Mouse (Mus musculus): ENCODE measurements around the gene Wars2. TPM values are rescaled to one million over a fixed set of nuclear protein-coding genes. Genes with fewer than 3 reads are reported as not detected.

Gene Wars2
- polyA plus RNA-seq, 1 experiment from 2014 or later = 4.9 TPM

DNA sequence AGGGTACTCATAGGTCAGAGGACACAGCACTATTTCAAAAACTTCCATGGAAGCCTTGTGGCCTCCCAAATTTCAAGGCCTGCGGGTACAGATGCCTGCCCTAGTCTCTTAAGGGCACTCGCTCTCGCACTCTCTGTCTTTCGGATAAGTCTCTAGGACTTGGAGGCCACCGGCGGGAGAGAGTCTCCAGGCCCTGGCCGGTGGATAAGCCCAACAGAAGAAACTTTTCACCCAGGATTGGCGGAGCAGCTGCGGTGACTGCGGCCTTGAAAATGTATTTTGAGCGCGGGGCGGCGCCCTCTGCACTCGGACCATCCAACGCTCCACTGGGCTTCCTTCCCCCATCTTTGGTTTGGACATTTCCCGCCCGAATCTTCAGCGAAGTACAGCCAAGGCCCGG is 115.9 kb downstream of the Wars2 start:
- ATAC-seq = peak; percentile 19; the same call in 1 of the 2 replicates
- H3K27me3 ChIP-seq (replicated peaks; ENCODE audit: control insufficient read depth, insufficient read depth, low read length) = peaks cover 60% of the 10 kb centered on the region
- H3K4me1 ChIP-seq (ENCODE audit: control insufficient read depth, insufficient read depth, low read depth, low read length) = peaks cover 9% of the 10 kb centered on the region
- H3K27ac ChIP-seq (ENCODE audit: low read depth, low read length) = no peak overlapping the region
- no peak overlapping the region for H3K4me3 ChIP-seq (ENCODE audit: low read length)
- H3K9me3 ChIP-seq (ENCODE audit: control insufficient read depth, low read length) = peaks cover 6% of the 10 kb centered on the region
- no peaks in the 10 kb centered on the region for H3K36me3 ChIP-seq (ENCODE audit: control insufficient read depth, insufficient read depth, low read length)
- H3K9ac ChIP-seq (ENCODE audit: low read depth, low read length) = no peak overlapping the region
- H3K4me2 ChIP-seq (ENCODE audit: low read length) = no peak overlapping the region
- 0% methylated on average over 20 of the region's 20 CpGs for WGBS

DNA sequence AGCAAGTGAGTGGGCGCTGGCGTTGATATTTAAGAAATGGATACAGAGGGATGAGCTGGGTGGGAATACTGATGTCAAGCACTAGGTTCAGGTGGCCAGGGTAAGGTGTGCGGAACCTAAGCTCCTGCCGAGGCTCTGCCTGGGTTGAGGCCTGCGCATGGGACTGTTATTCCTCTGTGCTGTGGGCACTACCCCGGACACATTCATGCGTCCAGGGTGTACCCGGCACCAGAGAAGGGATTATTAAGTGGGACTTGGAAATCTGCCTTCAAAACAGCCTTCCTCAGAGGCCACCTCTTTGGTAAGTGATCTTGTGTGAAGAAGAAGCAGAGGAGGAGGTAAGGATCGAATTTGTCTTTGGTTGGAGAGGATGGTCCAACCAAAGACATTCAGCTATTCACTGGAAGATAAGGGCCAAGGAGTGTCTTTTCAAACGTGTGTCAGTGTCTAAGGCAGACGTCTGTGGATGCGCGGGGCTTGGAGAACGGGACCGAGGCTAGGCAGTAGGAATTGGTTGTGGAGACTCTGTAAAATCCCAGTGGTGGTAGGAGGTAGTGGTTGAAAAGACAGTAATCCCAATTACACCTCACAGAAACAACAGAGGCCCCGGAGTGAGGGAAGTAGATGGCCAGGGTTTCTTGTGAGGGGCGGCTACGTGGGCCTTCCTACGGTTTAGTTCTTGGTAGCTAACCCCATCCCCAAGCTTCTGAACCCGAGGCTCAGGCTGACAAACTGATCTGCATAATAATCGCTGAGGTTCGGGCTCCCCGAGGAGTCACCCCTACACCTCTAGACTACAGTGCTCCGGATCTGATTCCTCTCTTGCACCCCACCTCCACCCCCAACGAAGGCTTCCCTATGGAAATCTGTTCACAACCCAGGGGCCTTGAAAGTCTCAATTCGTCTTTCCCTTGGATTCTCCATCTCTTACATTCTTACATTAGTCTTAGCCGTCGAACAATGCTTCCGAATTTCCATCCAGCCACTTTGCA is 117.0 kb downstream of the Wars2 start:
- Histone ChIP-seq H3K9me3 (ENCODE audit: control insufficient read depth, low read length) (peaks cover 6% of the 10 kb centered on the region), H3K36me3 (ENCODE audit: control insufficient read depth, insufficient read depth, low read length) (no peaks in the 10 kb centered on the region), H3K4me3 (ENCODE audit: low read length) (no peak overlapping the region), H3K4me1 (ENCODE audit: control insufficient read depth, insufficient read depth, low read depth, low read length) (peaks cover 9% of the 10 kb centered on the region), H3K27ac (ENCODE audit: low read depth, low read length) (no peak overlapping the region), H3K27me3 (replicated peaks; ENCODE audit: control insufficient read depth, insufficient read depth, low read length) (peaks cover 66% of the 10 kb centered on the region), H3K4me2 (ENCODE audit: low read length) (no peak overlapping the region), H3K9ac (ENCODE audit: low read depth, low read length) (no peak overlapping the region)
- ATAC-seq = no peak
- 3% methylated on average over 29 of the region's 29 CpGs for WGBS

- no peak for ATAC-seq
- no peak overlapping the region for H3K4me3 ChIP-seq (ENCODE audit: low read length)
- no peak overlapping the region for H3K9ac ChIP-seq (ENCODE audit: low read depth, low read length)
- H3K27me3 ChIP-seq (replicated peaks; ENCODE audit: control insufficient read depth, insufficient read depth, low read length) = peaks cover 75% of the 10 kb centered on the region
- WGBS = 10% methylated on average over 6 of the region's 6 CpGs
- H3K9me3 ChIP-seq (ENCODE audit: control insufficient read depth, low read length) = peaks cover 4% of the 10 kb centered on the region
- H3K4me1 ChIP-seq (ENCODE audit: control insufficient read depth, insufficient read depth, low read depth, low read length) = no peaks in the 10 kb centered on the region
- H3K27ac ChIP-seq (ENCODE audit: low read depth, low read length) = no peak overlapping the region
- H3K4me2 ChIP-seq (ENCODE audit: low read length) = no peak overlapping the region
- no peaks in the 10 kb centered on the region for H3K36me3 ChIP-seq (ENCODE audit: control insufficient read depth, insufficient read depth, low read length)
Observed at GRCm38 (mm10) chr3:99259741-99260270, 118.9 kb downstream of the Wars2 start.

DNA sequence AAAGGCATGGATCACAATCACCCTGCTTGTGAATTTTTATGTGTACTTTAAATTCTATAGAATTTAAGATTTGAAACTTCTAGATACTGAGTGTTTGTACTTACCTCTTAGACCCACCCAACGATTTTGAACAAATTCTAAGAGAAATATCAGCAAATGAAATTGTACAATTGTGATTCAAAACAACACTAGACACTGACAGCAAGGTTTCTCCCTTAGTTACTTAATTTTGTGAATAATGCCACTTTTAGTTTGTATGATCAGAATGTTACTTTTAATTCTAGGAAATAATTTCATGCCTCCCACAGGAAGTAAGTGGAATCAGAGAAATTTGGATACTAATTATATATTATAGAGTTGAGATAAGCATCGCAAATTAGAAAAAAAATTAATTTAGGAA is 119.5 kb downstream of the Wars2 start:
- no peak for ATAC-seq
- H3K4me1 ChIP-seq (ENCODE audit: control insufficient read depth, insufficient read depth, low read depth, low read length) = no peaks in the 10 kb centered on the region
- peaks cover 79% of the 10 kb centered on the region for H3K27me3 ChIP-seq (replicated peaks; ENCODE audit: control insufficient read depth, insufficient read depth, low read length)
- no peak overlapping the region for H3K4me2 ChIP-seq (ENCODE audit: low read length)
- no peaks in the 10 kb centered on the region for H3K9me3 ChIP-seq (ENCODE audit: control insufficient read depth, low read length)
- H3K36me3 ChIP-seq (ENCODE audit: control insufficient read depth, insufficient read depth, low read length) = no peaks in the 10 kb centered on the region
- no peak overlapping the region for H3K27ac ChIP-seq (ENCODE audit: low read depth, low read length)
- H3K4me3 ChIP-seq (ENCODE audit: low read length) = no peak overlapping the region
- WGBS = 40% methylated on average over 2 of the region's 2 CpGs
- no peak overlapping the region for H3K9ac ChIP-seq (ENCODE audit: low read depth, low read length)

DNA sequence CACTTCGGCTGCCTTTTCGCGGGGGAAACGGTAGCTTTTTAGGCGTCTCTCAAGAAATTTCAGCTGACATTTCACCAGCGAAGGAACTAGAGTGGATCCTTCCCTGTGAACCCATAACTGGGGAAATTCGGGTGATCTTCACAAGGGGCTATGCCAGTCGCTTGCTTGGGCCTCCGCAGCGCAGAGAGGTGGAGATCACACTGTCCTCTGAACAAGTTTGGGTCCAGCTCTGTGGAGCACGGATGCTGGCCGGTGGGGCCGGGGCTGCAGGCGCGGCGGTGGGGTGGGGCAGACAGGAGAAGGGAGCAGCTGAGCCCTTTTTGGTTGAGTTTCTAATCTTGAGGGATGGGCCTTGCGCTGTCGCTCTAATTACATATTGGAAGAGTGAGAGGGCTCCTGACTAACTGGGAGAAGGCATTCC is 120.5 kb downstream of the Wars2 start:
- Histone ChIP-seq H3K4me1 (ENCODE audit: control insufficient read depth, insufficient read depth, low read depth, low read length) (no peaks in the 10 kb centered on the region), H3K36me3 (ENCODE audit: control insufficient read depth, insufficient read depth, low read length) (no peaks in the 10 kb centered on the region), H3K9me3 (ENCODE audit: control insufficient read depth, low read length) (no peaks in the 10 kb centered on the region), H3K4me3 (ENCODE audit: low read length) (no peak overlapping the region), H3K4me2 (ENCODE audit: low read length) (no peak overlapping the region), H3K27ac (ENCODE audit: low read depth, low read length) (no peak overlapping the region), H3K27me3 (replicated peaks; ENCODE audit: control insufficient read depth, insufficient read depth, low read length) (peaks cover 75% of the 10 kb centered on the region), H3K9ac (ENCODE audit: low read depth, low read length) (no peak overlapping the region)
- no peak for ATAC-seq
- WGBS = 2% methylated on average over 18 of the region's 18 CpGs

- Histone ChIP-seq H3K9me3 (ENCODE audit: control insufficient read depth, low read length) (no peaks in the 10 kb centered on the region), H3K27me3 (replicated peaks; ENCODE audit: control insufficient read depth, insufficient read depth, low read length) (peaks cover 69% of the 10 kb centered on the region), H3K9ac (ENCODE audit: low read depth, low read length) (no peak overlapping the region), H3K27ac (ENCODE audit: low read depth, low read length) (no peak overlapping the region), H3K4me1 (ENCODE audit: control insufficient read depth, insufficient read depth, low read depth, low read length) (no peaks in the 10 kb centered on the region), H3K36me3 (ENCODE audit: control insufficient read depth, insufficient read depth, low read length) (no peaks in the 10 kb centered on the region), H3K4me2 (ENCODE audit: low read length) (no peak overlapping the region), H3K4me3 (ENCODE audit: low read length) (no peak overlapping the region)
- 2% methylated on average over 2 of the region's 2 CpGs for WGBS
- no peak for ATAC-seq
Observed at GRCm38 (mm10) chr3:99261986-99262385, 121.1 kb downstream of the Wars2 start.

DNA sequence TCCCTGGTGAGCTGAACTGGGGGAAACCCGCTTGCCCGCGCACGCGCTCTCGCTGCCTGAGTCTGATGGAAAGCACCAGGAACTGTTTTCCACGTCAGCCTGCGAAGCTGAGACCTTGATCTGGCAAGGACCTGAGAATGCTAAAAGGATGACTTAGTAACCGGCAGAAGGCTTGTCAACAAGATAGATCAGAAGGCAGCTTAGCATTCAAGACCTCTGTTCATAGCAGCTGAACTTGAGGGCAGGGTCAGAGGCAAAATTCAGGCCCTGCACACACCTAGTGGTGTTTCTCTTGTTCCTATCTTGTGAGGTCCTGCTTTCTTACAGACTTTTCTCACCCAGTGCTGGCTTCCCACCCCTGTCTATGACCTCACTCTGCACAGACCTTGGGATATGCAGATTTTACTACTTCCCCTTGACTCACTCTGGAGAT is 122.6 kb downstream of the Wars2 start:
- no peak for ATAC-seq
- H3K27me3 ChIP-seq (replicated peaks; ENCODE audit: control insufficient read depth, insufficient read depth, low read length) = peaks cover 58% of the 10 kb centered on the region
- whole genome bisulfite sequencing = 15% methylated on average over 9 of the region's 9 CpGs

GRCm38 (mm10) chr3:99264695-99265094 is 123.8 kb downstream of the Wars2 start:
- H3K9me3 ChIP-seq (ENCODE audit: control insufficient read depth, low read length) = 0 out of 2 replicates have a peak, but pooled peaks cover 4% of the 10 kb centered on the region
- H3K9ac ChIP-seq (ENCODE audit: low read depth, low read length) = no peak overlapping the region
- H3K36me3 ChIP-seq (ENCODE audit: control insufficient read depth, insufficient read depth, low read length) = no peaks in the 10 kb centered on the region
- peaks cover 51% of the 10 kb centered on the region for H3K27me3 ChIP-seq (replicated peaks; ENCODE audit: control insufficient read depth, insufficient read depth, low read length)
- no peak overlapping the region for H3K4me2 ChIP-seq (ENCODE audit: low read length)
- no peak overlapping the region for H3K27ac ChIP-seq (ENCODE audit: low read depth, low read length)
- H3K4me1 ChIP-seq (ENCODE audit: control insufficient read depth, insufficient read depth, low read depth, low read length) = no peaks in the 10 kb centered on the region
- H3K4me3 ChIP-seq (ENCODE audit: low read length) = no peak overlapping the region
- 28% methylated on average over 7 of the region's 7 CpGs for WGBS
- no peak for ATAC-seq

More for the DNA sequence above, 122.6 kb downstream of the Wars2 start:
- Histone ChIP-seq H3K4me2 (ENCODE audit: low read length) (no peak overlapping the region), H3K27ac (ENCODE audit: low read depth, low read length) (no peak overlapping the region), H3K9ac (ENCODE audit: low read depth, low read length) (no peak overlapping the region), H3K4me1 (ENCODE audit: control insufficient read depth, insufficient read depth, low read depth, low read length) (no peaks in the 10 kb centered on the region), H3K9me3 (ENCODE audit: control insufficient read depth, low read length) (0 out of 2 replicates have a peak, but pooled peaks cover under 1% of the 10 kb centered on the region), H3K36me3 (ENCODE audit: control insufficient read depth, insufficient read depth, low read length) (no peaks in the 10 kb centered on the region), H3K4me3 (ENCODE audit: low read length) (no peak overlapping the region)

- Histone ChIP-seq H3K36me3 (ENCODE audit: control insufficient read depth, insufficient read depth, low read length) (no peaks in the 10 kb centered on the region), H3K9me3 (ENCODE audit: control insufficient read depth, low read length) (0 out of 2 replicates have a peak, but pooled peaks cover 4% of the 10 kb centered on the region), H3K4me1 (ENCODE audit: control insufficient read depth, insufficient read depth, low read depth, low read length) (no peaks in the 10 kb centered on the region), H3K4me3 (ENCODE audit: low read length) (no peak overlapping the region), H3K4me2 (ENCODE audit: low read length) (no peak overlapping the region), H3K27me3 (replicated peaks; ENCODE audit: control insufficient read depth, insufficient read depth, low read length) (peaks cover 37% of the 10 kb centered on the region), H3K9ac (ENCODE audit: low read depth, low read length) (no peak overlapping the region), H3K27ac (ENCODE audit: low read depth, low read length) (no peak overlapping the region)
- 47% methylated on average over 10 of the region's 10 CpGs for WGBS
- no peak for ATAC-seq
Observed at GRCm38 (mm10) chr3:99266752-99267303, 126.0 kb downstream of the Wars2 start.
